Mouse (Mus musculus): ENCODE measurements around the gene Catsper3. TPM values are rescaled to one million over a fixed set of nuclear protein-coding genes. Genes with fewer than 3 reads are reported as not detected.

Gene Catsper3
- 0.13 TPM in 1 of 2 replicates, not detected in the other for polyA plus RNA-seq (2015; fragmentation: Nextera tagmentation; extraction: Ambion mirVana)

DNA sequence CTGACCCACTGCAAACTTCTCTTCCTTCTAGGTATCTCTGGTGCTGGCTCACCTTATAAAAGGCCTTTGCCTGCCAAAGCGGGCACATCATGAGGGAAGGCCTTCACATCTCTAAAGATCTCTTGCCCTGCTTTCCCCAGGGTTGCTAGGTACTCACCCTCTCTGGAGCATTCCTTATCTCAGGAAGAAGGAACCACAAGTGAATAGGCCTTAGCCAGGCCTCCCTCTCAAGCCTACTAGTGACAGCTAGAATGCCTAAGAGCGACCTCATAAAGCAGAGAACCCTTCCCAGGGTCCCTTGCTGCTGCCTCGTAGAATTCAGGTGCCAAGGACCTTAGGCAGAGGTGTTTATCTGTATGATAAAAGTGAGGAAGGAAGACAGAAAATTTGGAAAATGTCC is at the start of gene Catsper3:
TSS of gene Catsper3 (plus strand) at position 301 of the 400 bp plus-strand sequence.
- no peak for ATAC-seq
- H3K36me3 ChIP-seq (ENCODE audit: control insufficient read depth, insufficient read depth, low read length): no peaks in the 10 kb centered on the region
- no peak within 1 kb of the TSS for H3K27ac ChIP-seq (ENCODE audit: low read length)
- 85% methylated on average over 3 of the region's 3 CpGs for WGBS
- no peaks in the 10 kb centered on the region for H3K27me3 ChIP-seq (replicated peaks; ENCODE audit: control insufficient read depth, insufficient read depth, low read length)
- no peak within 1 kb of the TSS for H3K9ac ChIP-seq (ENCODE audit: low read depth, low read length)
- H3K9me3 ChIP-seq (ENCODE audit: control insufficient read depth, low read length): no peaks in the 10 kb centered on the region
- H3K4me2 ChIP-seq (ENCODE audit: low read depth, low read length): no peak within 1 kb of the TSS
- H3K4me1 ChIP-seq (ENCODE audit: control insufficient read depth, insufficient read depth, low read length): no peaks in the 10 kb centered on the region
- no peak within 1 kb of the TSS for H3K4me3 ChIP-seq (ENCODE audit: low read length)

GRCm38 (mm10) chr13:55737885-55738284 is 46.5 kb upstream of the Catsper3 start:
- no peak overlapping the region for H3K27ac ChIP-seq (ENCODE audit: low read length)
- H3K36me3 ChIP-seq (ENCODE audit: control insufficient read depth, insufficient read depth, low read length): no peaks in the 10 kb centered on the region
- ATAC-seq: no peak
- H3K9ac ChIP-seq (ENCODE audit: low read depth, low read length): no peak overlapping the region
- no peak overlapping the region for H3K4me2 ChIP-seq (ENCODE audit: low read depth, low read length)
- H3K27me3 ChIP-seq (replicated peaks; ENCODE audit: control insufficient read depth, insufficient read depth, low read length): no peaks in the 10 kb centered on the region
- no peaks in the 10 kb centered on the region for H3K9me3 ChIP-seq (ENCODE audit: control insufficient read depth, low read length)
- WGBS: 88% methylated on average over 8 of the region's 8 CpGs
- H3K4me1 ChIP-seq (ENCODE audit: control insufficient read depth, insufficient read depth, low read length): no peaks in the 10 kb centered on the region
- H3K4me3 ChIP-seq (ENCODE audit: low read length): no peak overlapping the region

DNA sequence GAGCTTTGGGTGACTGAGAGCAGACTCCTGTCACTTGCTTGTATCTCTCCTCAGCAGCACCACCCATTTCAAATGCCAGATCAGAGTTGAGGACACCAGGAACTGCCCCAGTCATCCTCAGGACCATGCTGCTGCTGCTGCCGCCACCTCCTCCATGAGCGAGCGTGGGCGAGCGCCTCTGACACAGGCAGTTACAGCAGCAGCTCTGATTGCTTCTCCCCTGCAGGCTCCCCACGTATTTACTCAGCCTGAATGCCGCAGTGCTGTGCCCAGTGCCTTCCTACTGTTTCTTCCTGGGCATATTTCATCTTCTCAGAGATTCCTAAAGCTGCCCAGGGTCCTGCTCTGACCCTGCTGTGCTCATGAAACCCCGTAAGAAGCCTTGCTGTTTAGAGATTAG is 42.1 kb upstream of the Catsper3 start:
- WGBS: 72% methylated on average over 8 of the region's 8 CpGs
- Histone ChIP-seq H3K4me3 (ENCODE audit: low read length) (no peak overlapping the region), H3K27me3 (replicated peaks; ENCODE audit: control insufficient read depth, insufficient read depth, low read length) (no peaks in the 10 kb centered on the region), H3K27ac (ENCODE audit: low read length) (no peak overlapping the region), H3K36me3 (ENCODE audit: control insufficient read depth, insufficient read depth, low read length) (no peaks in the 10 kb centered on the region), H3K9ac (ENCODE audit: low read depth, low read length) (no peak overlapping the region), H3K4me2 (ENCODE audit: low read depth, low read length) (no peak overlapping the region), H3K4me1 (ENCODE audit: control insufficient read depth, insufficient read depth, low read length) (no peaks in the 10 kb centered on the region), H3K9me3 (ENCODE audit: control insufficient read depth, low read length) (no peaks in the 10 kb centered on the region)
- no peak for ATAC-seq

DNA sequence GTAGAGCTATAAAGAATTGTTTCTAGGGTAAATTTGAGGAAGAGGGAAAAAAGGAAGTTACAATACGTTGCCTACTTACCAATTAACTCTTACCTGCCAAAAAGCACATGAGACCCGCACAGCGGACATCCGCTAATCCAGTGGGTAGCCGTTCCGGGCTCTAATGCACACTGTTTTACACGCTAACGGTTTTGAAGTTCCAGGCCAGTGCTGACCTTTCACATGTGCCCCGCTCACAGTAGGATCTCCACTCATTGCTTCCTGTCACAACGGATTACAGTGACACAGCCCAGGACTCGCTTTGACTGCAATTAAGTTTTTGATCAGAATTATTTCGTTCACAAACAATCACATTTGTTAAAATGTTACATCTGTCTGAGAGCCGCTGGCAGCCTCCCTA is 30.0 kb upstream of the Catsper3 start:
- Histone ChIP-seq H3K4me2 (ENCODE audit: low read depth, low read length) (no peak overlapping the region), H3K27ac (ENCODE audit: low read length) (no peak overlapping the region), H3K9me3 (ENCODE audit: control insufficient read depth, low read length) (no peaks in the 10 kb centered on the region), H3K27me3 (replicated peaks; ENCODE audit: control insufficient read depth, insufficient read depth, low read length) (no peaks in the 10 kb centered on the region), H3K36me3 (ENCODE audit: control insufficient read depth, insufficient read depth, low read length) (no peaks in the 10 kb centered on the region), H3K4me1 (ENCODE audit: control insufficient read depth, insufficient read depth, low read length) (peaks cover 8% of the 10 kb centered on the region; the same call in 1 of the 2 replicates), H3K9ac (ENCODE audit: low read depth, low read length) (no peak overlapping the region), H3K4me3 (ENCODE audit: low read length) (no peak overlapping the region)
- WGBS: 63% methylated on average over 13 of the region's 13 CpGs
- no peak for ATAC-seq

DNA sequence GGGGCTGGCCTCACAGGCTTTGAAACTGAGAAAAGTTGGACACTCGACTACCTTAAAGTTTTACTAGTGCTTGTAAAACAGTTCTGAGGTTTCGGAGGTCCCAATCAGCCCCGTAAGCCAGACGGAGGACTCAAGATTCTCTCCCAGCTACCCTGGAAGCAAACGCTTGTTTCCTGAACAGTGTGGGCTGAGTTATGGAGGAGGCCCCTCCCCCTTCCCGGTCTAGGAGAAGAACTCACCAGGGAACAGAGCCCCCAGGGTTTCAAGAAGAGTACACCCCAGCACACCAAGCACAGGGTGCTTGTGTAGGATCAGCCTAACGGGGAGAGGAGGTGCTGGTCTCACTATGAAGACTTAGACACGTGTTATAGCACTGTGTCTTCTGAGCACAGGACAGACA is 27.6 kb upstream of the Catsper3 start:
- Histone ChIP-seq H3K4me3 (ENCODE audit: low read length) (no peak overlapping the region), H3K9ac (ENCODE audit: low read depth, low read length) (peak overlapping the region; percentile 55), H3K4me2 (ENCODE audit: low read depth, low read length) (peak overlapping the region; percentile 17), H3K4me1 (ENCODE audit: control insufficient read depth, insufficient read depth, low read length) (peaks cover 6% of the 10 kb centered on the region; the same call in 1 of the 2 replicates), H3K9me3 (ENCODE audit: control insufficient read depth, low read length) (no peaks in the 10 kb centered on the region), H3K27me3 (replicated peaks; ENCODE audit: control insufficient read depth, insufficient read depth, low read length) (no peaks in the 10 kb centered on the region), H3K27ac (ENCODE audit: low read length) (no peak overlapping the region), H3K36me3 (ENCODE audit: control insufficient read depth, insufficient read depth, low read length) (no peaks in the 10 kb centered on the region)
- 27% methylated on average over 8 of the region's 8 CpGs for WGBS
- ATAC-seq: peak; percentile 59; the same call in 1 of the 2 replicates

DNA sequence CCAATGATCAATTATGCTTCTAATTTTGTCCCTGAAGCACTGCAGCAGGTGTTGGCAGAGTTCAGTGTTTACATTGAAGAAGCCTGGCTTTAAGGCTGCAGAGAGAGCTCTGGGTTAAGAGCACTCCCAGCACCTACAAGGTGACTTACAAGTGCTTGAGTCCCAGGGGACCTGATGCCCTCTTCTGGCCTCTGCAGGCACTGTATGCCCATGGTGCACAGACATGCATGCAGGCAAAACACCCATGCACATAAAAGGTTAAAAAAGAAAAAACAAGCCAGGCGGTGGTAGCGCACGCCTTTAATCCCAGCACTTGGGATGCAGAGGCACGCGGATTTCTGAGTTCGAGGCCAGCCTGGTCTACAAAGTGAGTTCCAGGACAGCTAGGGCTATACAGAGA is 26.7 kb upstream of the Catsper3 start:
- no peaks in the 10 kb centered on the region for H3K27me3 ChIP-seq (replicated peaks; ENCODE audit: control insufficient read depth, insufficient read depth, low read length)
- no peak for ATAC-seq
- peaks cover 6% of the 10 kb centered on the region; the same call in 1 of the 2 replicates for H3K4me1 ChIP-seq (ENCODE audit: control insufficient read depth, insufficient read depth, low read length)
- no peak overlapping the region for H3K9ac ChIP-seq (ENCODE audit: low read depth, low read length)
- no peaks in the 10 kb centered on the region for H3K9me3 ChIP-seq (ENCODE audit: control insufficient read depth, low read length)
- 83% methylated on average over 6 of the region's 6 CpGs for WGBS
- no peak overlapping the region for H3K4me2 ChIP-seq (ENCODE audit: low read depth, low read length)
- H3K4me3 ChIP-seq (ENCODE audit: low read length): no peak overlapping the region
- no peak overlapping the region for H3K27ac ChIP-seq (ENCODE audit: low read length)
- H3K36me3 ChIP-seq (ENCODE audit: control insufficient read depth, insufficient read depth, low read length): no peaks in the 10 kb centered on the region

- no peaks in the 10 kb centered on the region for H3K27me3 ChIP-seq (replicated peaks; ENCODE audit: control insufficient read depth, insufficient read depth, low read length)
- H3K36me3 ChIP-seq (ENCODE audit: control insufficient read depth, insufficient read depth, low read length): no peaks in the 10 kb centered on the region
- WGBS: 65% methylated on average over 10 of the region's 10 CpGs
- H3K27ac ChIP-seq (ENCODE audit: low read length): no peak overlapping the region
- H3K9me3 ChIP-seq (ENCODE audit: control insufficient read depth, low read length): no peaks in the 10 kb centered on the region
- no peak overlapping the region for H3K4me3 ChIP-seq (ENCODE audit: low read length)
- ATAC-seq: no peak
- peaks cover 6% of the 10 kb centered on the region; the same call in 1 of the 2 replicates for H3K4me1 ChIP-seq (ENCODE audit: control insufficient read depth, insufficient read depth, low read length)
- H3K9ac ChIP-seq (ENCODE audit: low read depth, low read length): no peak overlapping the region
- H3K4me2 ChIP-seq (ENCODE audit: low read depth, low read length): no peak overlapping the region
Observed at GRCm38 (mm10) chr13:55760576-55760975, 23.8 kb upstream of the Catsper3 start.

DNA sequence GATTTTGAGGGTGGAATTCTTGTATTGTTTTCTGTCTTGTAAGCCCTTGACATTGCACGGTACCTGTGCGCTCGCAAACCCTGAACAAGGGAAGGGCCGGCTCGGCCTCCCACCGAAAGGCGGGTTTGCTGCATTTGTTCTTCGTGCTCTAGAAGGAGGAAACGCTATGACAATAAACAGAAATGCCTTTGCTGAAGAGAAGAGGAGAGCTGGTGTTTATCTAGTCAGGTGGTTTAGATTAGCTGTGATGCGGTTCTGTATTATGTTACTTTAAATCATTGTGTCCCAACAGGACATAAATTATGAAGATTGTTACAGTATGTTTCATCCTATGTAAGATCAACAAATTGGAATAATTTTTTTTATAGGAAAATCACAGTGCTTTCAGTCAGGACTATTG is 22.9 kb upstream of the Catsper3 start:
- no peak for ATAC-seq
- Histone ChIP-seq H3K27ac (ENCODE audit: low read length) (no peak overlapping the region), H3K27me3 (replicated peaks; ENCODE audit: control insufficient read depth, insufficient read depth, low read length) (no peaks in the 10 kb centered on the region), H3K4me2 (ENCODE audit: low read depth, low read length) (no peak overlapping the region), H3K9ac (ENCODE audit: low read depth, low read length) (no peak overlapping the region), H3K36me3 (ENCODE audit: control insufficient read depth, insufficient read depth, low read length) (no peaks in the 10 kb centered on the region), H3K4me3 (ENCODE audit: low read length) (no peak overlapping the region), H3K9me3 (ENCODE audit: control insufficient read depth, low read length) (no peaks in the 10 kb centered on the region), H3K4me1 (ENCODE audit: control insufficient read depth, insufficient read depth, low read length) (peaks cover 4% of the 10 kb centered on the region; the same call in 1 of the 2 replicates)
- 56% methylated on average over 10 of the region's 10 CpGs for WGBS

GRCm38 (mm10) chr13:55774352-55774751 is 10.0 kb upstream of the Catsper3 start:
- Histone ChIP-seq H3K36me3 (ENCODE audit: control insufficient read depth, insufficient read depth, low read length) (no peaks in the 10 kb centered on the region), H3K27me3 (replicated peaks; ENCODE audit: control insufficient read depth, insufficient read depth, low read length) (no peaks in the 10 kb centered on the region), H3K9me3 (ENCODE audit: control insufficient read depth, low read length) (no peaks in the 10 kb centered on the region), H3K4me3 (ENCODE audit: low read length) (no peak overlapping the region), H3K9ac (ENCODE audit: low read depth, low read length) (no peak overlapping the region), H3K27ac (ENCODE audit: low read length) (no peak overlapping the region), H3K4me1 (ENCODE audit: control insufficient read depth, insufficient read depth, low read length) (0 out of 2 replicates have a peak, but pooled peaks cover 4% of the 10 kb centered on the region), H3K4me2 (ENCODE audit: low read depth, low read length) (no peak overlapping the region)
- WGBS: 79% methylated on average over 7 of the region's 7 CpGs
- ATAC-seq: no peak

- H3K4me1 ChIP-seq (ENCODE audit: control insufficient read depth, insufficient read depth, low read length): 0 out of 2 replicates have a peak, but pooled peaks cover 4% of the 10 kb centered on the region
- H3K9me3 ChIP-seq (ENCODE audit: control insufficient read depth, low read length): no peaks in the 10 kb centered on the region
- no peak overlapping the region for H3K4me2 ChIP-seq (ENCODE audit: low read depth, low read length)
- no peaks in the 10 kb centered on the region for H3K27me3 ChIP-seq (replicated peaks; ENCODE audit: control insufficient read depth, insufficient read depth, low read length)
- 22% methylated on average over 11 of the region's 11 CpGs for WGBS
- no peak overlapping the region for H3K4me3 ChIP-seq (ENCODE audit: low read length)
- no peaks in the 10 kb centered on the region for H3K36me3 ChIP-seq (ENCODE audit: control insufficient read depth, insufficient read depth, low read length)
- no peak for ATAC-seq
- H3K9ac ChIP-seq (ENCODE audit: low read depth, low read length): no peak overlapping the region
- no peak overlapping the region for H3K27ac ChIP-seq (ENCODE audit: low read length)
Observed at GRCm38 (mm10) chr13:55775056-55775455, 9.3 kb upstream of the Catsper3 start.
